Mouse (Mus musculus): ENCODE measurements around the gene Hoxd1. TPM values are rescaled to one million over a fixed set of nuclear protein-coding genes. Genes with fewer than 3 reads are reported as not detected.

Hoxd1 gene
- total RNA-seq, 2 experiments from 2014 or later: not detected

DNA sequence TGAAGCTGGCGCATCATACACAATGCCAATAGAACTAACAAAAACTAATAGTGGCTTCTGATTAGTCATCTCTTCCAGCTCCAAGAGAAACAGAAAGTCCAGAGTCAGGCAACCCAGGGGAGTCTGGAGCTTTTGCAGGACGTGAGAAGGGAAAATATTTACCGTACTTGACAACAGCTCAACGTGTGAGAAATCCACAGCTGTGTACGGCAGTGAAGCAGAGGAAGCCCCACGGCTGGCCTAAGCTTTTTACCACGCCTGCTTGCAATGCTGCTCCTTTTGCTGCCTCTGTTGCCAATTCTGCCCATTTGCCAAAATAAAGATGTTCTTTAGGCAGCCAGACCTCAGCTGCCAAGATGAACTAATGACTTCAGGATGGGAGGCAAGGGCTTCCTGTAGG is 32.8 kb downstream of the Hoxd1 start:
- DNase-seq (ENCODE audit: low spot score in 2 of 2): no peak
- intact Hi-C loops (cut with DNase I): loop anchor here (10.0 kb wide), 1 partner anchor 169 kb away; no protein-coding TSS in a partner anchor

DNA sequence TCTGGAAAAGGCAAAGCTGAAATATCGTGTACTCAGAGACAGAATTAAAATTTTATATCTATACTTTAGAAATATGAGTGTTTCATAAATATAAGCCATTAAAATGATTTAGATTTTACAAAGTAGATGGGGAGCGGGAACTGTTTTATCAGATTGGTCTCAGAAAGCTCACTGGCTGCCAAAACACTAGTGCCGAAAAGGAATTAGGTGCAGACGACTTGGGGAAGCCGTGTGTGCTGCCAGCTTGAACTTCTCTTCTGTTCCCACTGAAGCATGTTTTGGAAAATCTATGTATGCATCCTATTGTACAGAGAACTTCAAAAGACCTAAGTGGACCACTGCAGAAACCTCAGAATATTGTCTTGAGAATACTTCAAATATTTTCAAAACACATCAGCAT is 45.7 kb downstream of the Hoxd1 start:
- intact Hi-C loops (cut with DNase I): no loop called here
- DNase-seq (ENCODE audit: low spot score in 2 of 2): no peak

Small RNA genes within 50 kb of the gene (microRNA-seq; reads per million reads assigned to microRNA genes)
- 27.7 to 39.7 reads per million in 2 experiments for gene Mir10b

Other genes starting within 250 kb of the Hoxd1 start
- gene Lnpk, start 183.5 kb upstream of the Hoxd1 start, total RNA-seq (2021): 10 to 100 TPM; 68.4 to 72.1 TPM
- gene Evx2, start 103.4 kb upstream of the Hoxd1 start, total RNA-seq (2021): not detected
- not detected for gene Hoxd13, start 94.7 kb upstream of the Hoxd1 start, total RNA-seq (2021)
- gene Hoxd12, start 88.0 kb upstream of the Hoxd1 start, total RNA-seq (2021): not detected
- not detected for gene Hoxd11, start 83.4 kb upstream of the Hoxd1 start, total RNA-seq (2021)
- not detected for gene Hoxd10, start 71.1 kb upstream of the Hoxd1 start, total RNA-seq (2021)
- gene Hoxd9, start 65.3 kb upstream of the Hoxd1 start, total RNA-seq (2021): not detected
- not detected for gene Hoxd8, start 58.4 kb upstream of the Hoxd1 start, total RNA-seq (2021)
- gene Hoxd3, start 51.1 kb upstream of the Hoxd1 start, total RNA-seq (2021): not detected
- gene Hoxd4, start 51.1 kb upstream of the Hoxd1 start, total RNA-seq (2021): not detected
- gene Gm28230, start 36.3 kb upstream of the Hoxd1 start, total RNA-seq (2021): not detected
- 10 to 100 TPM; 47.4 to 54.9 TPM for gene Mtx2, start 62.8 kb downstream of the Hoxd1 start, total RNA-seq (2021)